Mouse (Mus musculus) MEL (cell line): ENCODE measurements at regions not wholly inside any gene's neighbourhood (a gene's known extent, or its start where the extent isn't known, plus 50 kb on each side); places are given as distances from the start of the nearest gene placed in this dataset.

ENCODE experiments used
- DNase-seq: peaks from one replicate; pipeline ENCODE4 v3.0.0; 2011; ENCODE audit warnings: low read depth, low spot score
- H3K27ac ChIP-seq: 2 replicates; pipeline ENCODE4 v1.5.1; 2012; ENCODE audit warnings: low read depth, mild to moderate bottlenecking, control low read depth, low read length, moderate library complexity; ENCODE audit not compliant: control insufficient read depth
- H3K27me3 ChIP-seq, 2 experiments: fragments of 150-350 bp in 1 of 2; sonication (generic) in 1 of 2; 2 replicates each; pipeline ENCODE4 v1.6.1; 2012; ENCODE audit warnings: low read length in 2 of 2, mild to moderate bottlenecking in 2 of 2, improper control_type of control experiment in 1 of 2, moderate library complexity in 1 of 2; ENCODE audit not compliant: insufficient read depth in 2 of 2, control insufficient read depth in 1 of 2
- H3K36me3 ChIP-seq, 2 experiments: 2 replicates each; pipeline ENCODE4 v1.6.1; 2012 to 2014; ENCODE audit warnings: low read length in 2 of 2, improper control_type of control experiment in 1 of 2, inconsistent platforms in 1 of 2, mild to moderate bottlenecking in 1 of 2; ENCODE audit not compliant: insufficient read depth in 2 of 2, control insufficient read depth in 1 of 2
- H3K4me1 ChIP-seq, 2 experiments: fragments of 150-350 bp in 1 of 2; sonication (generic) in 1 of 2; 2 replicates each; pipeline ENCODE4 v1.6.1; 2012; ENCODE audit warnings: low read length in 2 of 2, improper control_type of control experiment in 1 of 2, mild to moderate bottlenecking in 1 of 2; ENCODE audit not compliant: insufficient read depth in 2 of 2, control insufficient read depth in 1 of 2
- H3K4me3 ChIP-seq, 2 experiments: fragments of 150-350 bp in 1 of 2; sonication (generic) in 1 of 2; 2 replicates each; pipeline ENCODE4 v1.5.1; 2012; ENCODE audit warnings: low read depth in 2 of 2, low read length in 2 of 2, mild to moderate bottlenecking in 2 of 2, moderate library complexity in 2 of 2, control low read depth in 1 of 2, improper control_type of control experiment in 1 of 2; ENCODE audit not compliant: control insufficient read depth in 1 of 2, insufficient read depth in 1 of 2
- H3K79me2 ChIP-seq: 2 replicates; pipeline ENCODE4 v1.6.1; 2012; ENCODE audit warnings: mild to moderate bottlenecking, low read length, moderate library complexity; ENCODE audit not compliant: control insufficient read depth, poor library complexity, insufficient read depth
- H3K9ac ChIP-seq: 2 replicates; pipeline ENCODE4 v1.6.1; 2012; ENCODE audit warnings: low read depth, mild to moderate bottlenecking, control low read depth, low read length, moderate library complexity; ENCODE audit not compliant: control insufficient read depth, poor library complexity, severe bottlenecking
- H3K9me3 ChIP-seq: fragments of 150-350 bp; sonication (generic); replicated peaks from 2 replicates; pipeline ENCODE4 v1.6.1; 2012; ENCODE audit warnings: mild to moderate bottlenecking, low read length, improper control_type of control experiment, moderate library complexity; ENCODE audit not compliant: insufficient read depth
- BHLHE40 ChIP-seq: IDR thresholded peaks from 2 replicates; pipeline ENCODE4 v1.6.1; 2012; ENCODE audit warnings: low read depth, mild to moderate bottlenecking, inconsistent platforms, low read length, improper control_type of control experiment, borderline replicate concordance
- CHD1 ChIP-seq: IDR thresholded peaks from 2 replicates; pipeline ENCODE4 v1.6.1; 2012; ENCODE audit warnings: low read depth, mild to moderate bottlenecking, inconsistent platforms, low read length, improper control_type of control experiment
- CHD2 ChIP-seq: IDR thresholded peaks from 2 replicates; pipeline ENCODE4 v1.6.1; 2011; ENCODE audit warnings: low read length, improper control_type of control experiment
- E2F4 ChIP-seq: IDR thresholded peaks from 2 replicates; pipeline ENCODE4 v1.6.1; 2011; ENCODE audit warnings: low read depth, low read length, improper control_type of control experiment, borderline replicate concordance
- ELF1 ChIP-seq: IDR thresholded peaks from 2 replicates; pipeline ENCODE4 v1.6.1; 2014; ENCODE audit warnings: low read depth, mild to moderate bottlenecking, inconsistent platforms, low read length, improper control_type of control experiment, moderate library complexity
- EP300 ChIP-seq, 2 experiments: IDR thresholded peaks; 2 replicates each; pipeline ENCODE4 v1.6.1; 2011; ENCODE audit warnings: improper control_type of control experiment in 2 of 2, low read length in 2 of 2, low read depth in 1 of 2, mild to moderate bottlenecking in 1 of 2
- ETS1 ChIP-seq: IDR thresholded peaks from 2 replicates; pipeline ENCODE4 v1.6.1; 2012; ENCODE audit warnings: low read depth, mild to moderate bottlenecking, inconsistent platforms, low read length, improper control_type of control experiment, moderate library complexity
- HCFC1 ChIP-seq: IDR thresholded peaks from 2 replicates; pipeline ENCODE4 v1.6.1; 2012; ENCODE audit warnings: low read depth, mild to moderate bottlenecking, inconsistent platforms, low read length, improper control_type of control experiment, moderate library complexity
- JUND ChIP-seq: IDR thresholded peaks from 2 replicates; pipeline ENCODE4 v1.6.1; 2011; ENCODE audit warnings: low read depth, mild to moderate bottlenecking, improper control_type of control experiment, low read length
- KAT2A ChIP-seq: conservative IDR thresholded peaks from 2 replicates; pipeline ENCODE4 v1.6.1; 2012; ENCODE audit warnings: low read depth, low read length, improper control_type of control experiment, inconsistent platforms
- MAFK ChIP-seq: IDR thresholded peaks from 2 replicates; pipeline ENCODE4 v1.6.1; 2011; ENCODE audit warnings: low read depth, mild to moderate bottlenecking, low read length, improper control_type of control experiment, borderline replicate concordance
- MAX ChIP-seq: IDR thresholded peaks from 2 replicates; pipeline ENCODE4 v1.6.1; 2011; ENCODE audit warnings: low read length, improper control_type of control experiment
- MAZ ChIP-seq: IDR thresholded peaks from 2 replicates; pipeline ENCODE4 v1.6.1; 2012; ENCODE audit warnings: low read depth, mild to moderate bottlenecking, inconsistent platforms, low read length, improper control_type of control experiment
- MYB ChIP-seq: IDR thresholded peaks from 2 replicates; pipeline ENCODE4 v1.6.1; 2011; ENCODE audit warnings: mild to moderate bottlenecking, low read depth, low read length, improper control_type of control experiment
- MYC ChIP-seq: IDR thresholded peaks from 2 replicates; pipeline ENCODE4 v1.6.1; 2011; ENCODE audit warnings: low read depth, mild to moderate bottlenecking, low read length, improper control_type of control experiment, moderate library complexity
- NELFE ChIP-seq: IDR thresholded peaks from 2 replicates; pipeline ENCODE4 v1.6.1; 2011; ENCODE audit warnings: low read depth, low read length, improper control_type of control experiment
- NRF1 ChIP-seq: IDR thresholded peaks from 2 replicates; pipeline ENCODE4 v1.6.1; 2014; ENCODE audit warnings: low read depth, mild to moderate bottlenecking, inconsistent platforms, low read length, improper control_type of control experiment, moderate library complexity; ENCODE audit not compliant: poor library complexity, insufficient read depth, severe bottlenecking
- POLR2AphosphoS5 ChIP-seq: IDR thresholded peaks from 2 replicates; pipeline ENCODE4 v1.6.1; 2012; ENCODE audit warnings: low read depth, borderline replicate concordance, mild to moderate bottlenecking, inconsistent platforms, low read length, moderate library complexity, mixed read lengths
- SMC3 ChIP-seq: IDR thresholded peaks from 2 replicates; pipeline ENCODE4 v1.6.1; 2011; ENCODE audit warnings: low read depth, low read length, improper control_type of control experiment
- TAL1 ChIP-seq: IDR thresholded peaks from 2 replicates; pipeline ENCODE4 v1.6.1; 2012; ENCODE audit warnings: mild to moderate bottlenecking, inconsistent platforms, low read length, moderate library complexity, mixed read lengths
- TBP ChIP-seq: IDR thresholded peaks from 2 replicates; pipeline ENCODE4 v1.8.0; 2011; ENCODE audit warnings: low read depth, low read length, improper control_type of control experiment
- TCF12 ChIP-seq: IDR thresholded peaks from 2 replicates; pipeline ENCODE4 v1.6.1; 2014; ENCODE audit warnings: low read depth, mild to moderate bottlenecking, inconsistent platforms, low read length, improper control_type of control experiment, moderate library complexity
- ZC3H11A ChIP-seq: IDR thresholded peaks from 2 replicates; pipeline ENCODE4 v1.6.1; 2012; ENCODE audit warnings: low read depth, mild to moderate bottlenecking, inconsistent platforms, low read length, improper control_type of control experiment
- ZKSCAN1 ChIP-seq: IDR thresholded peaks from 2 replicates; pipeline ENCODE4 v1.6.1; 2012; ENCODE audit warnings: low read depth, mild to moderate bottlenecking, inconsistent platforms, low read length, improper control_type of control experiment, moderate library complexity
- ZMIZ1 ChIP-seq: IDR thresholded peaks from 2 replicates; pipeline ENCODE4 v1.6.1; 2012; ENCODE audit warnings: low read depth, mild to moderate bottlenecking, inconsistent platforms, low read length, improper control_type of control experiment, moderate library complexity

GRCm38 (mm10) chr4:142638057-142638456, 398.9 kb upstream of the Kazn start:
- Histone ChIP-seq H3K27ac (no peak overlapping the region), H3K79me2 (no peaks in the 10 kb centered on the region), H3K9ac (no peak overlapping the region), H3K4me3 (no peak overlapping the region), H3K4me1 (no peaks in the 10 kb centered on the region), H3K9me3 (no peaks in the 10 kb centered on the region), H3K36me3 (no peaks in the 10 kb centered on the region), H3K27me3 (no peaks in the 10 kb centered on the region)
- TF ChIP-seq E2F4, result no peak
- no peak for TF ChIP-seq MYB
- no peak for TF ChIP-seq CHD2
- TF ChIP-seq ZKSCAN1, result no peak
- TF ChIP-seq ZMIZ1, result no peak
- TF ChIP-seq POLR2AphosphoS5, result no peak
- no peak for TF ChIP-seq EP300 (IDR thresholded peaks at IDR 0.05; ENCODE audit: low read depth in 1 of 2, low read length in 2 of 2)
- TF ChIP-seq MAX, result no peak
- no peak for TF ChIP-seq MAFK
- TF ChIP-seq MAZ, result no peak
- no peak for TF ChIP-seq TBP
- TF ChIP-seq CHD1, result no peak
- no peak for TF ChIP-seq MYC
- TF ChIP-seq ZC3H11A, result no peak
- no peak for TF ChIP-seq KAT2A
- no peak for DNase-seq

- H3K9me3 ChIP-seq, result no peaks in the 10 kb centered on the region
- DNase-seq, result no peak
- no peak for TF ChIP-seq TCF12
Measured at GRCm38 (mm10) chr4:142634398-142634797, 395.2 kb upstream of the Kazn start.

GRCm38 (mm10) chr4:142633667-142634350, 394.6 kb upstream of the Kazn start:
- Histone ChIP-seq H3K79me2 (no peaks in the 10 kb centered on the region), H3K4me3 (no peak overlapping the region), H3K9me3 (no peaks in the 10 kb centered on the region), H3K27me3 (no peaks in the 10 kb centered on the region), H3K4me1 (no peaks in the 10 kb centered on the region), H3K27ac (no peak overlapping the region), H3K36me3 (no peaks in the 10 kb centered on the region), H3K9ac (no peak overlapping the region)
- DNase-seq, result no peak
- no peak for TF ChIP-seq MAX
- TF ChIP-seq JUND, result no peak
- no peak for TF ChIP-seq ZC3H11A
- no peak for TF ChIP-seq HCFC1
- TF ChIP-seq KAT2A, result no peak
- TF ChIP-seq NRF1, result no peak
- TF ChIP-seq CHD1, result no peak
- TF ChIP-seq BHLHE40, result no peak
- no peak for TF ChIP-seq TAL1
- no peak for TF ChIP-seq E2F4
- no peak for TF ChIP-seq SMC3
- no peak for TF ChIP-seq ELF1
- TF ChIP-seq NELFE, result no peak
- TF ChIP-seq ETS1, result no peak

More at GRCm38 (mm10) chr4:142634398-142634797, 395.2 kb upstream of the Kazn start:
- no peak overlapping the region for H3K9ac ChIP-seq
- H3K36me3 ChIP-seq, result no peaks in the 10 kb centered on the region
- no peaks in the 10 kb centered on the region for H3K79me2 ChIP-seq
- H3K27ac ChIP-seq, result no peak overlapping the region
- no peaks in the 10 kb centered on the region for H3K4me1 ChIP-seq
- H3K27me3 ChIP-seq, result no peaks in the 10 kb centered on the region
- H3K4me3 ChIP-seq, result no peak overlapping the region
